Mouse (Mus musculus) embryonic facial prominence, embryonic 15.5 days (tissue): ENCODE data around the gene Cntn5. TPM values are rescaled to one million over a fixed set of nuclear protein-coding genes. Genes with fewer than 3 reads are reported as not detected.

Experiments used
- ATAC-seq: fragments of 200-750 bp; cut with Nextera tagmentation; 2 replicates; pipeline ENCODE4 v1.8.0; 2017; ENCODE audit warnings: low read depth, moderate TSS enrichment; ENCODE audit not compliant: insufficient number of reproducible peaks, low FRiP score, low TSS enrichment
- H3K27ac ChIP-seq: fragments of 300-500 bp; sonication (generic); replicated peaks from 2 replicates; pipeline ENCODE4 v1.5.1; 2015; ENCODE audit warnings: mild to moderate bottlenecking, inconsistent platforms
- H3K27me3 ChIP-seq: fragments of 300-500 bp; sonication (generic); 2 replicates; pipeline ENCODE4 v1.6.1; 2015; ENCODE audit warnings: inconsistent platforms
- H3K36me3 ChIP-seq: fragments of 300-500 bp; sonication (generic); 2 replicates; pipeline ENCODE4 v1.6.1; 2015; ENCODE audit warnings: mild to moderate bottlenecking, inconsistent platforms
- H3K4me1 ChIP-seq: fragments of 300-500 bp; sonication (generic); 2 replicates; pipeline ENCODE4 v1.6.1; 2015; ENCODE audit warnings: inconsistent platforms
- H3K4me2 ChIP-seq: fragments of 300-500 bp; sonication (generic); replicated peaks from 2 replicates; pipeline ENCODE4 v1.6.1; 2015; ENCODE audit warnings: mild to moderate bottlenecking, inconsistent platforms
- H3K4me3 ChIP-seq: fragments of 300-500 bp; sonication (generic); replicated peaks from 2 replicates; pipeline ENCODE4 v1.5.1; 2015; ENCODE audit warnings: mild to moderate bottlenecking, inconsistent platforms
- H3K9ac ChIP-seq: fragments of 300-500 bp; sonication (generic); 2 replicates; pipeline ENCODE4 v1.6.1; 2015; ENCODE audit warnings: inconsistent platforms
- H3K9me3 ChIP-seq: fragments of 300-500 bp; sonication (generic); replicated peaks from 2 replicates; pipeline ENCODE4 v1.6.1; 2016; ENCODE audit warnings: inconsistent platforms
- WGBS: fragments of 180-500 bp; shearing (Covaris S2); methylation state at CpG from one replicate; pipeline ENCODE4 v1.1.7; 2015; 5-methylcytosine and 5-hydroxymethylcytosine counted together
- polyA plus RNA-seq: library from polyadenylated mRNA; unstranded; fragments of >200 nt; fragmentation: Nextera tagmentation; extraction: Ambion mirVana; gene quantifications from 2 replicates; pipeline ENCODE4 v1.2.1, GENCODE M21; 2015

Gene Cntn5
- polyA plus RNA-seq, 1 experiment from 2014 or later: 1.8 TPM

- Histone ChIP-seq H3K27ac (no peak overlapping the region), H3K36me3 (no peaks in the 10 kb centered on the region), H3K9me3 (no peaks in the 10 kb centered on the region), H3K27me3 (no peaks in the 10 kb centered on the region), H3K9ac (no peak overlapping the region), H3K4me2 (no peak overlapping the region), H3K4me3 (no peak overlapping the region), H3K4me1 (no peaks in the 10 kb centered on the region)
- ATAC-seq: no peak
- 56% methylated on average over 4 of the region's 4 CpGs for WGBS
Measured at GRCm38 (mm10) chr9:10348222-10348621, 556.4 kb downstream of the Cntn5 start.

GRCm38 (mm10) chr9:10340751-10341150, 563.8 kb downstream of the Cntn5 start:
- Histone ChIP-seq H3K27ac (no peak overlapping the region), H3K27me3 (no peaks in the 10 kb centered on the region), H3K4me3 (no peak overlapping the region), H3K36me3 (no peaks in the 10 kb centered on the region), H3K9me3 (no peaks in the 10 kb centered on the region), H3K4me2 (no peak overlapping the region), H3K9ac (no peak overlapping the region), H3K4me1 (no peaks in the 10 kb centered on the region)
- ATAC-seq: no peak

DNA sequence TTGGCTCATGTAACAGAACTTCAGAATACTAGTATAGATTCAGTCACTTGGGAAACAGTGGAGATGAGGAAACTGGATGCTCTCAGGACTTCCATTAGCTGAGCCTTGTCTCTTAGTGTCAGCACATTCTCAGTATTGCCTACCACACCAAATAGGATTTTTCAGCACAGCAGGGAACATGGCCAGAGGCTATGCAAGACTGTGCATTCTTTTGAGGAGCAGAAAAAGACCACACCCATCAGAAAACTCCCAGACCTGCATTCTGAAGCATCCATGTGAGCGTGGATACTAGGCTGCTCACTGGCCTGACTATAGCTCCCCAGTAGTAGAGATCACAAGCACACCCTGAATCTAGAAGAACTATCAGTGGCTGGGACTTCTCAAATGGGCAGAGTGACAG, 564.9 kb downstream of the Cntn5 start:
- H3K4me1 ChIP-seq: no peaks in the 10 kb centered on the region
- H3K27me3 ChIP-seq: no peaks in the 10 kb centered on the region
- H3K4me2 ChIP-seq: no peak overlapping the region
- no peaks in the 10 kb centered on the region for H3K9me3 ChIP-seq
- H3K36me3 ChIP-seq: no peaks in the 10 kb centered on the region
- no peak overlapping the region for H3K9ac ChIP-seq
- H3K4me3 ChIP-seq: no peak overlapping the region
- no peak overlapping the region for H3K27ac ChIP-seq
- 37% methylated on average over 1 of the region's 1 CpGs for WGBS
- ATAC-seq: no peak

DNA sequence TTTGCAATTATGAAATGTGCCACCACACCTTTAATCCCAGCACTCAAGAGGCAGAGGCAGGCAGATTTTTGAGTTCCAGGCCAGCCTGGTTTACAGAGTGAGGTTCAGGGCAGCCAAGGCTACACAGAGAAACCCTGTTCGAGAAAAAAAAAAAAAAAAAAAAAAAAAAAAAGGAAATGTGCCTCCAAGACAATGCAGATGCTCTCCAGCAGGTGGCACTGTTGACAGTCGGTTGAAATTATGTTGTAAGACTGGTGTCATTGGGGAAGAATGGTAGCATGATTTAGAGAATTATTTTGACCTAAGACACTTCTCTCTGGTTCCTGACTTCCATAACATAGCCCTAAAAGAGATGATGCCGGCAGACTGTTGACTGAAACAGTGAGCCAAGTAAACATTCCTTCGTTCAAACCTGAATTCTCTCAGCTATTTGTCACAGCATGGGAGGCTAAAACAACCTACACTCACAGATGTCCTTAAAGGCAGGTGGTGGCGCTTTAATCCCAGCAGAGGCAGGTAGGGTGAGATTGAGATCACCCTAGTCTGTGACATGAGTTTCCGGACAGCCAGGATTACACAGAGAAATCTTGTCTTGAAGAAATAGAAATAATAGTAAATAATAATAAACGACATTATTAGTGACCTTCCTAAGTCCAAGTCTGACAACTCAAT, 579.7 kb downstream of the Cntn5 start:
- 43% methylated on average over 7 of the region's 7 CpGs for whole genome bisulfite sequencing
- no peaks in the 10 kb centered on the region for H3K9me3 ChIP-seq
- H3K36me3 ChIP-seq: no peaks in the 10 kb centered on the region
- no peak overlapping the region for H3K9ac ChIP-seq
- H3K27ac ChIP-seq: no peak overlapping the region
- H3K4me2 ChIP-seq: no peak overlapping the region
- no peak overlapping the region for H3K4me3 ChIP-seq
- no peaks in the 10 kb centered on the region for H3K27me3 ChIP-seq
- H3K4me1 ChIP-seq: no peaks in the 10 kb centered on the region
- ATAC-seq: no peak

DNA sequence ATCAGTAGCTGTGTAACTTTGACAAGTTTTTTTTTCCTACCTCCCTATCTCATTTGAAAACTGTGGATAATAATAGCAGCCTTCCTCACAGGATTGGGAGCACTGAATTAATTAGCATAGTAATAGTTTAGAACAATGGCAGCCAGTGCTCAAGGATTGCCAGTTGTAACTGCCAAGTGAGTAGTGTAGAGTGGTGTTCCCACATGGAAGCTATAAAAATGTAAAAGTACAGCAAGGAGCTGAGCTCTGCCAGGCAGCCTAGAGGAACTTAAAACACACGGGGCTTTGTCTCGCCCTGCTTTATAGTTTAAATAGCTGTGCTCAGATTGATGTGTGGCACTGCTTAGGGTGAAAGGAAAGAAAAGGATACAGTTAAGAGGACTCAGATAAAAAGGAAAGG, 635.2 kb downstream of the Cntn5 start:
- H3K27me3 ChIP-seq: no peaks in the 10 kb centered on the region
- no peaks in the 10 kb centered on the region for H3K9me3 ChIP-seq
- no peak for ATAC-seq
- H3K4me2 ChIP-seq: no peak overlapping the region
- no peak overlapping the region for H3K27ac ChIP-seq
- H3K4me3 ChIP-seq: no peak overlapping the region
- no peak overlapping the region for H3K9ac ChIP-seq
- WGBS: 27% methylated on average over 2 of the region's 2 CpGs
- H3K36me3 ChIP-seq: no peaks in the 10 kb centered on the region
- no peaks in the 10 kb centered on the region for H3K4me1 ChIP-seq

- 58% methylated on average over 6 of the region's 6 CpGs for WGBS
- no peak for ATAC-seq
- no peaks in the 10 kb centered on the region for H3K36me3 ChIP-seq
- no peak overlapping the region for H3K27ac ChIP-seq
- no peak overlapping the region for H3K4me3 ChIP-seq
- H3K9ac ChIP-seq: no peak overlapping the region
- no peaks in the 10 kb centered on the region for H3K9me3 ChIP-seq
- H3K4me1 ChIP-seq: no peaks in the 10 kb centered on the region
- no peaks in the 10 kb centered on the region for H3K27me3 ChIP-seq
- H3K4me2 ChIP-seq: no peak overlapping the region
Measured at GRCm38 (mm10) chr9:10268836-10269235, 635.7 kb downstream of the Cntn5 start.

GRCm38 (mm10) chr9:10265616-10266015, 639.0 kb downstream of the Cntn5 start:
- H3K27ac ChIP-seq: no peak overlapping the region
- no peak overlapping the region for H3K9ac ChIP-seq
- H3K36me3 ChIP-seq: no peaks in the 10 kb centered on the region
- no peaks in the 10 kb centered on the region for H3K4me1 ChIP-seq
- no peak overlapping the region for H3K4me2 ChIP-seq
- H3K9me3 ChIP-seq: no peaks in the 10 kb centered on the region
- WGBS: 56% methylated on average over 3 of the region's 3 CpGs
- ATAC-seq: no peak
- H3K27me3 ChIP-seq: no peaks in the 10 kb centered on the region
- H3K4me3 ChIP-seq: no peak overlapping the region

GRCm38 (mm10) chr9:10233364-10233763, 671.2 kb downstream of the Cntn5 start:
- no peak for ATAC-seq
- no peaks in the 10 kb centered on the region for H3K4me1 ChIP-seq
- no peaks in the 10 kb centered on the region for H3K36me3 ChIP-seq
- no peaks in the 10 kb centered on the region for H3K27me3 ChIP-seq
- H3K9me3 ChIP-seq: no peaks in the 10 kb centered on the region
- H3K9ac ChIP-seq: no peak overlapping the region
- H3K4me3 ChIP-seq: no peak overlapping the region
- no peak overlapping the region for H3K27ac ChIP-seq
- H3K4me2 ChIP-seq: no peak overlapping the region
- 84% methylated on average over 4 of the region's 4 CpGs for WGBS

DNA sequence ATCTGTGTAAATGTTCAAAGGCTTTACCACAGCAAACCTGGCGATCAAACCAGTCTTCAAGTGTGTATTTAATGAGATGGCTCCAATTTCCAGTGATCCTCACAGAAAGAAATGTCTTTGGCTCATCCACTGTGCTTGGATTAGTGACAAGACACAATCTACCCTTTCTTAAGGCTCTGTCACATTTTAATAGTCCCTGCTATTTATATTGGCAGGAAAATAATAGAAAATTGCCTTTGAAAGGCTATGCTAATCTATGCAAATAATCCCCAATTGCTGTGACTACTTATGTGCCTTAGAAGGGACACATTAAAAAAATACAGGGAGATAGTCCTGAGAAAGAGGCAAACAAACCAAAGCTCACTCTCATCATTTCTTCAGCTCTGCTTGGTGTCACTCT, 672.5 kb downstream of the Cntn5 start:
- no peak overlapping the region for H3K4me2 ChIP-seq
- H3K4me3 ChIP-seq: no peak overlapping the region
- no peaks in the 10 kb centered on the region for H3K36me3 ChIP-seq
- ATAC-seq: no peak
- H3K27ac ChIP-seq: no peak overlapping the region
- no peak overlapping the region for H3K9ac ChIP-seq
- no peaks in the 10 kb centered on the region for H3K27me3 ChIP-seq
- H3K4me1 ChIP-seq: no peaks in the 10 kb centered on the region
- H3K9me3 ChIP-seq: no peaks in the 10 kb centered on the region
- WGBS: 49% methylated on average over 1 of the region's 1 CpGs

DNA sequence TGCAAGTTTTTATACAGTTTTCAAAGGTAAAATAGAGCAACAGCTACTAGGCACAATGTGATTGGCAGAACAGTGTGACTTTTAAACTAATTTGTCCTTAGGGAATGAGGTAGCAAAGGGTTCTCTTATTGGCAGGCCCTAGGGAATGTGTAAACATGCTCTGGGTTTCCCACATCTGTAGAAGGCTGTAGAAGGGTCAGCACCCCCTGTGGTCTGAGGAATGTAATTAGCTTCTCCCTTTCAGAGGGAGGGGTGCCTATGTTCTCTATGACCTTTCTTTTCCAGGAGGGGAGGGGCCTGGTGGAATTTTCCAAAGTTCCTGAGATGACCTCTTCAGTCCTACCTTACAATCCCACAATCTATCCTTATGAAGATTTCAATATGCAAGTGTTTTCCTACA, 673.6 kb downstream of the Cntn5 start:
- H3K27me3 ChIP-seq: no peaks in the 10 kb centered on the region
- no peak for ATAC-seq
- no peak overlapping the region for H3K27ac ChIP-seq
- no peak overlapping the region for H3K4me3 ChIP-seq
- H3K9ac ChIP-seq: no peak overlapping the region
- no peaks in the 10 kb centered on the region for H3K36me3 ChIP-seq
- H3K4me2 ChIP-seq: no peak overlapping the region
- H3K4me1 ChIP-seq: no peaks in the 10 kb centered on the region
- no peaks in the 10 kb centered on the region for H3K9me3 ChIP-seq

DNA sequence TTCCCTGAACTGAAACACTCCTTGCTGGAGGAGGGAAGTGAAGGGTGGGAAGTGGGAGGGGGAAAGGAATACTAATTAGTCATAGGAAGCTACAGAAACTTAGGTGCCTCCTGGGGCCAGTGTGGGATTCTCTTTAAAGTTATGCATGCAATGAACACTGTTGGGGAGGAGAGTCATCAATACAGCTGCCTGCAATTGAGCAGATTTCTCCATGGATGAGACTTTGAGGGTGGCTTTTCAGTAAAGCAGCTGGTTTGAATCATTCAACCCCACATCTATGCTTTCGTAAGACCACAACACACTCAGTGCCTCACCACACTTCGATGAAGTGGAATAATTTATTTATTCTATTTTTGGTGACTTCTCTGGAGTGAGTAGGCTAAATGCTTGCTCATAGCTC, 674.9 kb downstream of the Cntn5 start:
- H3K27ac ChIP-seq: no peak overlapping the region
- peak; percentile 57; the same call in 1 of the 2 replicates for ATAC-seq
- 28% methylated on average over 2 of the region's 2 CpGs for WGBS

GRCm38 (mm10) chr9:10226013-10226412, 678.6 kb downstream of the Cntn5 start:
- Histone ChIP-seq H3K9me3 (no peaks in the 10 kb centered on the region), H3K27me3 (no peaks in the 10 kb centered on the region), H3K36me3 (no peaks in the 10 kb centered on the region)

More for the DNA sequence above, 674.9 kb downstream of the Cntn5 start:
- Histone ChIP-seq H3K4me1 (no peaks in the 10 kb centered on the region), H3K36me3 (no peaks in the 10 kb centered on the region), H3K9me3 (no peaks in the 10 kb centered on the region), H3K4me2 (no peak overlapping the region), H3K9ac (no peak overlapping the region), H3K4me3 (no peak overlapping the region), H3K27me3 (no peaks in the 10 kb centered on the region)

More at GRCm38 (mm10) chr9:10226013-10226412, 678.6 kb downstream of the Cntn5 start:
- 54% methylated on average over 2 of the region's 2 CpGs for WGBS
- Histone ChIP-seq H3K27ac (no peak overlapping the region), H3K9ac (no peak overlapping the region), H3K4me1 (no peaks in the 10 kb centered on the region), H3K4me3 (no peak overlapping the region), H3K4me2 (no peak overlapping the region)
- ATAC-seq: no peak
